Mouse (Mus musculus): Measurements from ENCODE around the gene Tekt3.

Gene Tekt3

DNA sequence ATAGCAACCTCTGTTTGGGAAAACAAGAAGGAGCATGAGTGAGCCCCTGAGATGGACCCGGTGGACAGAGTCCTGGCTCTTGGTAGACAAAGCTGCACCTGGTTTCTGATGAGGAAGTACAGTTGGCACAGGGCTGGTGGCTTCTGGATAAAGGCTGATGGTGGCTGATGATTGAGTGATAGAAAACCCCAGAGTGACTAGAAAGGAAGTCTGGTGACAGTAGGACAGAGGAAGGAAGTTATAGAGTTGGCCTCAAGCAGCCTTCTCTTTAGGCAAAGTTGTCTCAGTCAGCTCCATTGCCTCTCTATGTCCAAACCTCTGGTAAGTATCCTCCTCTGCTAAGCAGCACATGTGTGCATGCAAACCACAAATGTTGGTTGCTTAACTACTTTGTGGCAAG is 1.5 kb upstream of the Tekt3 start:
- no peak for DNase-seq

DNA sequence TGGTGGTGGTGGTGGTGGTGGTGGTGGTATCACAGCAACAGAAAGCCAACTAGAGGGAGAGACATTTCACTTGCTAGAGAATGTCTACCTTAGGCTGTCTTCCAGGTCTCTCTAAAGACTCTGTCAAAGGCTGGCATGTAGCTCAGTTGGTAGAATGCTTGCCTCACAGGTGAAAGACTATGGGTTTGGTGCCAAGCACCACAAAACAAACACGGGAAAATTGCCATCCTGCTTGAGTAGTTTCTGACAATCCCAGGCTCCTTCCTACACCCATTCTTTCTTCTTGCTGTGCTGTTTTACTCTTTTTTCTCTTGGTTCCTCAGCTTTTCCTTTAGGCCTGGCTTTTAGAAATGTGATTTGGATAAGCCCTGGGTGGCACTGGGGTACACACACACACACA is 5.1 kb downstream of the Tekt3 start:
- no peak for DNase-seq

DNA sequence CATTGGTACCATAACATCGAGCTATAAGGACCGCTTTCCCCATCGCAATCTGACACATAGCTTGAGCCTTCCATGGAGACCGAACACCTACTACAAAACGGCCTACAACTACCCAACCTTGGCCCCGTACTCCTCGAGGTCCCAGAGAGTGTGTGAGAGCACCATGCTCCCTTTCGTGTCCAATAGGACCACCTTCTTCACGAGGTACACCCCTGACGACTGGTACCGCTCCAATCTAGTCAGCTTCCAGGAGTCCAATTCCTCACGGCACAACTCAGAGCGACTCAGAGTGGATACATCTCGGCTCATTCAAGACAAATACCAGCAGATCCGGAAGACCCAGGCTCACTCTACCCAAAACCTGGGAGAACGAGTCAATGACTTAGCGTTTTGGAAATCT is 8.6 kb downstream of the Tekt3 start:
- no peak for DNase-seq

DNA sequence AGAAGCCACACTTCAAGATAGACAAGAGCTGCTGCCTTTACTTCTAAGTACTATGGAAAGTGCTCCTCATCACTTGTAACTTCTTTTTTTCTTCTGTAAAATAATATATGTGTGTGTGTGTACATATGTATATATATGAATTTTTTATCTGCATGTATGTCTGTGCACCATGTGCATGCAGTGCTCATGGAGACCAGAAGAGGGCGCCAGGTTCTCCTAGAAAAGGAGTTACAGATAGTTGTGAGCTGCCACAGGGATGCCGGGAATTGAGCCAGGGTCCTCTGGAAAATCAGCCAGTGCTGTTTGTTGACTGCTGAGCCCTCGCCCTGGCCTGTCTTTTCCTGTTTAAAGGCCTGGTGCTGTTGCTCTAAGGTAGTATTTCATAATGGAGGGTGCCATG is 23.1 kb downstream of the Tekt3 start:
- DNase-seq: no peak

DNA sequence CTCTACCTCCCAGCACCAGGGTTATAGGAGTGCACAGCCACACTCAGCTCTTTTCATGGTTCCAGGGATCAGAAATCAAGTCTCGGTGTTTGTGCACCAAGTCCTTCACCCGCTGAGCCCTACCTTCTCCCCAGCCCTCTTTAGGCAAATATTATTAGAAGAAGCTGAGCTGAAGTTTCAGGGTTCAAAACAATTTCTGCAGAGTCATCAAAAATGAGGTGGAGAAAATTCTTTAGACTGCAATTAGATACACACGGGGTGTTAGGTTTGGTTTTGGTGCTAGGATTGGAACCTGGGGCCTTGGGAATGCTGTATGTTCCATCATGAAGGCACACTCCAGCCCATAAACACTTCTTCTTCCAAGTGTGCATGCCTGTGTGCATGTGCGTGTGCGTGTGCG is 27.2 kb downstream of the Tekt3 start:
- DNase-seq: no peak

DNA sequence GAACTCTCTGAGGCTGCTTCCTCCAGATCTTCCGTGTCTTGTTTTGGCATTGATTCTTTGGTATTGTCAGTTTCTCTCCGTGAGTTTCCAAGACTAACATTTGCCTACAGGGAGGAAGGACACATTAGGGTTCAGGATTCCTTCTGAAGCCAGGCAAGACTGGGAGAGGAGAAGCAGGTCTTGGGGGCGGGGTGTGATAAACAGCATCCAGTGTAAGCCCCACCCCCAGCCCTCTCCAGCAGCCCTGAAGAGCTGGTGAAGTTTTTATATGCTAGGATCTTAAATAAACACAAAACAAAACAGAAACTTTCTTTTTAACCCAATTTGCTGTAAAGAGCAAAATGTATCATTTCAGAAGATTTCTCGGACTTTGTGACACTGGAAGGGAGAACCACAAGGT is 28.8 kb downstream of the Tekt3 start:
- DNase-seq: no peak

DNA sequence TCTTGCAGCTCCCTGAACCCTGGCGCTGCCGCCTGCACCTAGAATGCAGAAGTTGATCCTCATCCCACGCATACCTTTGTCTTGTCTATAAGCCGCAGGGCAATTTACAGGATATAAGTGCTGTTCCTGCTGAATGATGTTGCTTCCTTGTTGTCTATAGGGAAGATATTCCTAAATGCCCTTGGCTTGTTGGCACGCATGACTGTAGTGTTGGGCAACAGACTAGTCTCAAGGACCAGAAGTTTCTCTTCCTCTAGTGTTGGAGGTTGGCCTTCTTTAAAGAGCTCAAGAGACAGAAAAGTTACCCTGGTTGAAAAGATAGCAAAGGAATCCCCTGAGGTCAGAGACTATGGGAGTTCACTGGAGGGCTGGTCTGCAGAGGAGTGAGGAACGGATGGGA is 29.5 kb downstream of the Tekt3 start:
- DNase-seq: no peak

DNA sequence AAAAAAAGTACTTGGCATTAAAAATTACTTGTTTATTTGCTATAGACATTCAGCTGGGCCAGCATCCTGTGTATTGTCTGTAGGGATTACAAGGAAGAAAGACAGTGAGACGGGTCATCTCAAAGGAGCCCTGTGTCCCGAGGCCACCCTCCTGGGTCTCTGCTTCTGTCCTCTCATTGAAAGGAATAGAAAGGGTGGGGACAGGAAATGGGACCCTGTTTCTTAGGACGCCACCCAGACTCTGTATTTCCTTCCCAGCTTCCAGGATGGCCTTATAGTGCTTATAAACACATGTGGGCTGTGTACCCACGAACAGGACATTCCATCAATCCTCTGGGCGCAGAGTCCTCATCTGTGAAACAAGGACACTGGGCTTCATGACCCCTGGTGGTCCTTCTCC is 30.8 kb downstream of the Tekt3 start:
- no peak for DNase-seq

DNA sequence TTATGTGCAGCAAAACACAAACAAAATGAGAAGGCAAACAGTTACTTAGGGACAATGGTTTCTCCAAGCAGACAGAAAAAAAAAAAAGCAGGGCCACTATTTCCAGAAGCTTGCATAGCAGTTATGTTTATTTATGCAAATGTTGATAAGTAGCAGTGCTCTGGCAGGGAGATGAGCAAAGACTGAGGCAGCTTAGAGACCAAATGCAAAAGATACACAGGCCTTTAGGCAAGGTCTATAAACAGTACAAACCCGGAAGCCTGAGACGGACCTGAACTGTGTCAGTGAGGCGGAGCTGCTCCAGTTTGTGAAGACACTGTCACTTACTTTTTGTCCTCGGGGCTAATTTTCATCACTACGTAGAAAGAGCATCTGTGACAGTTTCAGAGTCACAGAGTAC is 32.1 kb downstream of the Tekt3 start:
- DNase-seq: no peak

DNA sequence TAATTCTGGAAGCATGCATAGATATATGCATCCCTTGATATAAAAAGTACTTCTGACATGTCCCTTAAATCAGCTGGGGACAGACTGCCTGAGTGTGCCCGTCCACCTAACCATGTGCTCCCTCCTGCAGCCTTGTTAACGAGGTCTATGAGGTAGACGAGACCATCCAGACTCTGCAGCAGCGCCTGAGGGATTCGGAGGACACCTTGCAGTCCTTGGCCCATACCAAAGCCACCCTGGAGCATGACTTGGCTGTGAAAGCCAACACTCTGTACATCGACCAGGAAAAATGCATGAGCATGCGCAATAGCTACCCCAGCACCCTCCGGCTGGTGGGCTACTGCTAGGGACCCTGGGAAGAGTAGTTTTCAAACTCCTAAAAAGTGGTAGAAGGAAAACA is 33.0 kb downstream of the Tekt3 start:
- DNase-seq: no peak

DNA sequence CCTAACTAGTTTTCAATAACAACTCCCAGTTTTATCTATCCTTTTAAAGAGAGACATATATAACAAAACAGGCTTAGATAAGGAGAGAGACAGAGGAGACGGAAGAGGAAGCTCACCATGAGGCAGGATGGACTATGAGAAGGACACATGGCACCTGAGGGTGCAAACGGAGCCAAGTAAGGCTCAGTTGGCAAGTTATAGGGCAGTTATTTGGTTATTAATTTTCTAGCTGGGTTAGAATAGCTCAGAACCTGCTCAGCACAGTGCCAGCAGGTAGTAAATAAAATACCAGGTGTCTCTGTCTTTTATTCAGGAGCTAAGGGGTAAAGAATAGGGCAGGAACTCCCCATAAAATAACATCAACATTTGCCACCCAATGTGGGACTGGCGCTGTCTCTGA is 36.6 kb downstream of the Tekt3 start:
- no peak for DNase-seq

DNA sequence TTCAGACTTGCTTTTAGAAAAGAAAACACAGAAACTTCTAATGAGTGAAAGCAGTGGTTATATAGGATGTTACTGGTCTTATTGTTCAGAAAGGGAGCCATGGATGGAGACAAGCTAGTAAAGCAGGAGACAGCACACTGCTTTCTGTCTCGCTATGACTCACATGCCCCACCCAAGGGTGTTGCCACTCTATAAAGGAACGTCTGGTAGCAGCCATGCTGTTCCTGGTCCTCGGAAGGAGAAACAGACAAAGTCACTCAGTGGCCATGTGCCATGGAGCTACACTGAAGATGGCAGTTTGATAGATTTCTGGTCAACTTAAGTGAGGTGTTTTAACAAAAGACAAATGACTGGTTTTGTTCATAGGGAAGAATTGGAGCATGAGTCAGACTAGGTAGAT is 37.9 kb downstream of the Tekt3 start:
- DNase-seq: no peak

DNA sequence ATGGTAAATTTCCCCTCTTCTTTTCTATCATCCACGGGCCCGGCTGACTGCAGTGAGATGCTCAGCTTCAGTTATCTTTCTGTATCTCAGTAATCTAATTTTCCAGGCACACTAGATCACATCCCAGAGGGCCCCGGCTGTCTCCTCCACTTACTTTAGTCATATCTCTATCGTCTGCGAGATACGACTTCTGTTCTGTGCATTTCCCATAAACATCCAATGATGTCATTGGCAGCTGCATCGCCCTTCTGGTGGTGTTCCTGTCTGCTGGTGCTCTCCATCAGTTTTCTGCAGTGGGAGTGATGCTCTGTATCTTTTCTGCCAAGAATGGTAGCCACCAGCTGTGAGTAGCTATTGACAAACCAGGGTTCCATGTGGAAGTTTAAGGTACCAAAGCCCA is 41.8 kb downstream of the Tekt3 start:
- no peak for DNase-seq

DNA sequence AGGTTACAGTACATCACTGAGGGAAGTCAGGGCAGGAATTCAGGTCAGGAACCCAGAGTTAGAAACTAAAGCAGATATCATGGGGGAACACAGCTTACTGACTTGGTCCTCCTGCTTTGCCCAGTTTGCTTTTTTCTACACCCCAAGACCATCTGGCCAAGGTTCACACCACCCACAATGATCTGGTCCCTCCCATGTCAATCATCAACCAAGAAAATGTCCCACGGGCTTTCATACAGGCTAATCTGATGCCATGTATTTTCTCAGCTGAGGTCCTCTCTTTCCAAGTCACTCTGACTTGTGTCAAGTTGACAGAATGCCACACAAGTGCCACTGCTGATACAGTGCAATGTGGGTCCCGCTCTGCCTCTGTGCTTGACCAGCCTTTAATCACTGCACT is 42.6 kb downstream of the Tekt3 start:
- no peak for DNase-seq

DNA sequence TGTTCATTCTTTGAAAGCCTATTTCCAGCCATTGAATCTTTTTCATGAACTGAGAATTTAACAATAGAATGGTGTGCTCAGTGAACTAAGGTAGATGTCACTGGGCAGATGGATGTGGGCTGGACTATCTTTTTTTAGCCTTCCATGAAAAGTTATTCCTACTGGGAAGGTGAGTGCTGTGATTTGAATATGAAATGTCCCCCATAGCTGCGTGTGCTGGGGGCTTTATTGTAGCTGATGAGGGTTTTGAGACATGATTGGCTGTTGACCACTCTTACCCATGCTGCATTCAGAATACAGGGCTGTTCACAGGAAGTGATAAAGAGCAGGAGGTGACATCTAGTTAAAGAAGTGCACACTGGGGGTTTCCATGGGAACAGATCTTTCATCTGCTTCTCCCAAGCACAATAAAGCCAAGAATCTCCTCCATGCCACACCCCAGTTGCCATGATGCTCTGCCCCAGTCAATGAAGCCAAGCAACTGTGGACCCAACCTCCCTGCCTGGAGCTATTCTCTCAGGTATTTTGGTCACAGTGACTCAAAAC is 47.8 kb downstream of the Tekt3 start:
- no peak for DNase-seq

DNA sequence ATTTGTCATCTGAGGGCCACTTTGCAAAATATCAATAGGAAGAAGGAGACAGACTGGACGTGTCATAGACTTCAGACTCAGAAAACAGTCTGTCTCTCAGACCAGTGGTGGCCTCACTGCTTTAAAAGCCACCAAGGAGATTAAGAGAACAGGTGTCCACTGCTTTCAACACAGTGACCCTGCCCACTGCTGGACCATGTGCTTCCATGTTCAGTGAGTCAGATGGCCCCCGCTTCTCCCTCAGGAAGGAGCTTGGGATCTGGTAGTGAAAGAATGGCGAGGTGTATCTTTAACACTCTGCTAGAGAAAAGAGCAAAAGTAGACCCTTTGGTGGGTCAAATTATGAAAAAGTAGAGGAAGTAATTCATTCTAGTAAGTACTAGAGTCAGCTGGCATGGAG is 48.9 kb downstream of the Tekt3 start:
- DNase-seq: no peak

DNA sequence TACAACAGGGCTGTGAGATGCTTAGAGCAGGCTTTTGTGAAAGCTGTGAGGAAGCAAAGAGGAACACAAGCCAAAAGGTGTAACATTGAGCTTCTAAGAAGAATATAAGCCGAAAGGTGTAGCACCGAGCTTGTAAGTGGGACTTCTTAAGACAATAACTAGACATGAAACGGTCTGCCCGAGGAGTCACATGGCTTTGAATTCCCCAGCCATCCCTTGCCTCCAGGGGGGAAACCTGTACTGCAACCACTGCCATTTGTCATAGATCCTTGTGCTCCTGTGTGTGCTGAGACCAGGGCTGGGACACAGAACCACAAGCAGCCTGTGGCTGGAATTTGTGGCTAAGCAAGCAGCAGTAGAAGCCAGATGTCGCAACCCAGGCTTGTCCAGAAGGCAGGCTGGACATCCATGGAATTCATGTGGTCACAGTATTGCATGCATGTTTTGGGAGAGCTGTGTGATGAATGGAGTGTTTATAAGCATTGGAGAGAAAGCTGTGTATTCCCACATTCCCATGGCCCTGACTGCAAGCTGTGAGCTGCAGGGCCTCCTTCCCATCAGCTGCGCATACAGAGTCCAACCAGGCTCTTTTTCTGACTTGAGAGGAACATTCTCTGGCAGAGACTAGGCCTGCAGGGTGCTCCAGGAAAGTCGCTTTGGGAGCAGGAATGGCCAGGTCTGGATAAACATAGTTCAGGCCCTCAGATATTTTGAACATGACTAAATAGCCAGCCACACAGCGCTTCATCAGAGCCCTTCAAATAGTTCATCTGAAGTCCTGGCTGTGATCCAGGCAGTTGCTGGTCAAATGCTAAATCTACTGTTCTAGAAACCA is 53.6 kb downstream of the Tekt3 start:
- DNase-seq: no peak

DNA sequence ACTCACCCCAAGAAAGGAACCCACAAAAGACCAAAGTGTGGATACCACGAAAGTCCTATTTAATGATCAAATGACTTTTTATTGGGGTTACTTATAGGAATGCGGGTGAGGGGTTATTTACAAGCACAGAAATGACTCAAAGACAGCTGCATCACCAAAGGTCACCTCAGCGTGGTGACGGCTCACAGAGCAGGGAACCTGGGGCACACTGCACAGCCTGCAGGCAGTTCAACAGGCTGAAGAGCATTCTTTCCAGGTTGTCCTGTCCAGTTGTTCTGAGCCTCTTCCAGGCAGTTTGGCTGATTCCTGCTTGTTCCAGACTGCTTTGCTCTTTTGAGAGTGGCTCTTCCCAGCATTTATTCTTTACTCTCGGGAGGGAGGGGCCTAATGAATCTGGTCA is 55.2 kb downstream of the Tekt3 start:
- no peak for DNase-seq

DNA sequence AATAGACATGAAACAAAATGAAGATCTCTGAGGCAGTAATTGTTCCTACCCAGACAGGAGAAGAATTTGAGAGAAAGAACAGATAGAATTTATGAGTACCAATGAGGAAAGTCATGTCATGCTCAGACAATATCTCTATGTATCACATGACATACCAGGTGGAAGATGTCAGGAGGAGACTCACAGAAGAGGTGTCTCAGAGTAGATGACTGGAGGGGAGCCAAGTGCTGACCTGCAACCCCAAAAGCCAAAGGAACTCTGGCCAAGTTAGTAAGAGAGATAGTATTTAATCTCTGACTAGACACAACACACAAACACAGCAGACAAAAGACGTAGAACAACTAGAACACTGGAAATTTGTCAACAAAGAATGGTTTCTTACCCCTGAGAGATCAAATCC is 55.8 kb downstream of the Tekt3 start:
- DNase-seq: no peak

DNA sequence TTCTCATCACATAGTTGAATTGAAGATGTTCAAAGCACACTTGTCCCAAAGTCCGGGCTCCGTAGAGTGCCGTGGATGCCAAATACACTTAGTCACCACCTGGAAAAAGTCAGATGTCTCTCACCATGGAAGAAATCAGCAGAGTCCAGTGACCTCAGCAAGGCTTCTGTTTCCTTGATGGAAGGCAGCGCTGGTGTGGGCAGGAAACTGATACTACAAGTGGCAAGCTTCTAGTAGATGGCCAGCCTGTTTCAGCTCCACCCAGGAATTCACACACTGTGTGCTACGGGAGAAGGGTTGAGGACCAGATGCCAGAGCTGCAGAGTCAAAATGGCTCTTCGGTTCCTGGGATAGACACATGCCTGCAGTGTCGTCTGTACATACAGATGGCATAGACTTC is 58.3 kb downstream of the Tekt3 start:
- no peak for DNase-seq

DNA sequence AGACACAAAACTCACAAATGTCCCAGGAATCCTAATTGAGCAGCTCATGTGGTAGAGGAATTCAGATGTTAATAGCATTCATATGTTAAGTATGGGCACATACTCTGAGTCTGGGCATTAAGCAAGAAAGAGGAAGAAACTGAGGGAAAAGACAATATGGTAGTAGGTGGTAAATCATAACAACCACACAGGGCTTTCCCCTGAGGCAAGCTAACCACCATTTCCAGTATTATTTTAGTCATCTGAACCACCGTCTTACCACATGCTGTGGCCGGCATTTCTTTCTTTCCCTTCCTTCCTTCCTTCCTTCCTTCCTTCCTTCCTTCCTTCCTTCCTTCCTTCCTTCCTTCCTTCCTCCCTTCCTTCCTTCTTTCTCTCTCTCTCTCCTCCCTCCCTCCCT is 60.8 kb downstream of the Tekt3 start:
- no peak for DNase-seq

DNA sequence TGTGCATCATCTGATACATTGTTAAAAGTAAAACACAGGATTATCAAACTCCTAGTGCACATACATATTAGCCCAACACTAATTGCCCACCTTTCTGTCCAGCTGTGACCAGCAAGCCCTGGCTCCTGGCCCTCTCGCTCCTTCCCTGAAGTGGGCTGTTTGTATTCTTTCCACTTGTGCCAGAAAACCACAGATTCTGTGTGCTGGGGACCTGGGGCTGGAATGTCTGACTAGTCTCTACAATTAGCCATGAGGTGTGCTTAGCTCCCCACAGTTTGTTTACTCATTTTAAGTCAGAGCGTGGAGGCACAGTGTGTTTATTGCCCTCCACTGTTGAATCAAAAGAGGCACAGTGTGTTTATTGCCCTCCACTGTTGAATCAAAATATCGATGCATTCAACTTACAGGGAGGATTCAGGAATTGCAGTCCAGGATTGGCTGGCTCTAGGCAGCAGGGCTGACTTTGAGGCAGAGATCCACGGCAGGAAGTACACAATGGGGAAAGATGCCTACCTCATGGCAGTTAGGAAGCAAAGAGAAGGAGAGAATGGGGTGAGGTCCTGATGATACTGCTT is 61.4 kb downstream of the Tekt3 start:
- no peak for DNase-seq

DNA sequence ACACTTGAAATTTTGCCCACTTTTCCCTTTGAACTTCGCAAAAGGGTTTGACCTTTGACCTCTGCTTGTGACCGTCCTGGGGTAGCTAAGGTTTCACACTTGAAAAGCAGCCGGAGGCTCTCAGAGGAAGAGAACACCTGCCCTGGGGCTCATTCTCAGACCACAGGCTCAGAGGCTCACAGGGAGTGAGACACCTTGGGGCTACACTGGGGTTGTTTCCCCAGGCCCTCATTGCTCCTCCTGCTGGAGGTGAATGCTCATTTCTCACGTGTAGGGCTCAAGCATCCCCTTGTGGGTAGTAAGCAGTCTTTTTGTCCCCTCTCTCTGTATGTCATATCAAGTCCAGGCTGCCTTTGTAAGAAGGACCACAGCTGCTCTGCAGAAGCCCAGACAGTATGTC is 62.9 kb downstream of the Tekt3 start:
- DNase-seq: no peak

DNA sequence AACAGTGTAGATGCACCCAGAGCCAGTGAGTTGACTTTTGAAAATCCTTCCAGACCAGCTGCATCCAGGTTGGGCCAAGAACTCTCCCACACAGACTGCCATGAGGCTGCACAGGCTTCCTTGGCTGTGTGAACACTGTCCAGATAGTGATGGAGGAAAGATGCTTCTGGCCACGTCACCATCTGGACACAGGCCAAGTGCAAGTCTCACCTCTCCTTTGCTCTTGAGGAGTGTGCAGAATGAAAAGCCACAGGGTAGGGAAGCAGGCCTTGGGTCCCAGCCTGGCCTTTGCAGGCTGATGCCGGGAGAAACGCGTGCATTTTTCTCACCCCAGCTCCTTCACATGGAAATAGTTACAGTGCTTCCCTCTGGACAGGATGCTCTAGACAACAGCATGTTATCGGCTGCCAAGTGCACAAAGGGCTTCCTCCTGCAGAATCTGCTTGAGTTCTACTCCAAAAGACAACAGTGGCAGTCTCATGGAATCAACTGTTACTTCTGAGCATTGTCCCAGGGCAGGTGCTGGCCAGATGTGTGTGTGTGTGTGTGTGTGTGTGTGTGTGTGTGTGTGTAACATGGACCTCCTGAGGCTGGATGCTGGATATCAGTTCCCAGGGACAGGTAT is 64.5 kb downstream of the Tekt3 start:
- DNase-seq: peak; percentile 67
